Mouse (Mus musculus): ENCODE measurements around the gene Calm5. TPM values are rescaled to one million over a fixed set of nuclear protein-coding genes. Genes with fewer than 3 reads are reported as not detected.
"Not testable (repeated sequence)": the region's sequence is repeated elsewhere in the genome, so short reads cannot be mapped to it uniquely, and the experiment has no call there.

Calm5 gene
- not detected in 2 replicates for polyA plus RNA-seq (2012)

DNA sequence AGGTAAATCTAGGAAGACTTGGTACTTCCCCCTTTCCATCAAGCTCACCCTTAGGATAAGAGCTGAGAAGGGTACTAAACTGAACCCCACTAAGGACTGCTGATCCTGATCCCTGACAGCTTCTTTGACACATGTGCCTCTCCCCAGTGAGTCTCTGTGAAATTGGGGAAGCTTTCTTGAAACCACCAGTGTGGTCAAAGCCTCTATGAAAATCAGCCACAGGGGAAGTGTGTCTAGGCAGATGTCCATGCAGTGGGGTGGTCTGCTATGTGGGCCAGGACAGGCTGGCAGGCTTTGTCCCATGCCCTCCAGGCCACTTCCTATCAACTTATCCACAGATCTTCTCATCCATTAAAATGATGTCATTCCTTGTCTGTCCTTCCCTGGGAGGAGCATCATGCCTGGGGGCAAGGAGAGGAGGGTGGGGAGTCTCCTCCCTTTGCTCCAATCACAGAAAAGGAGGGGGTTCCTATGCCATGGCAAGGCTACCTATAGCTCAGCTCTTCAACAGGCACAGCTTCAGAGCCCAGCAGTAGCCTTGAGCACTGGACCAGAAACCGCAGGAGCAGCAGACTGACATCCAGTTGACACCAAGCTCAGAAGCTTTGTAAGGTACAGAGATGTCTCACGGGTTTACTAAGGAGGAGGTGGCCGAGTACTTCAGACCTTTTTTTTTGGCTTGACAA is at the start of gene Calm5:
TSS of gene Calm5 (plus strand) at position 526 of the 686 bp plus-strand sequence.
- TF ChIP-seq GATA1 (IDR thresholded peaks at IDR 0.05; ENCODE audit: low read length): not testable (repeated sequence)

DNA sequence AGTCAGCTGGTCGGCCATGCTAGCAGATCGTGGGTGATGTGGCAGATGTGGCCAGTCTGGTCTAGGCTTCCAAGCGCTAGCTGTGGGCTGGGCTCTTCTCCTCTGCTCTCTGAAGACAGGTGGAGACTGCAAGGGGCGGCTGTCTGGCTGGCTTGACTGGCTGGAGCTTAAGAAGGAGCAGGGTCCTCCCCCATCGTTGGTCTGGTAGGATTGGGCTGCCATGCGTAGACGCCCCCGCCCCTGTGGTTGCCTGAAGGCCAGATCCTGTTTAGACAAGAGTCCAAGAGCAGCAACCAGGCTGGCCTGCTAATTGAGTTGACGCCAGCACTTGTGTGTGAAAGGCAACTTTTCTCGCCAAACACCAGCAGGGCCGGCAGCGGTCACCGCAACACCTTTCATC is 49.8 kb upstream of the Calm5 start, which contains the start of gene Calml3:
TSS of gene Calml3 (minus strand) at position 131 of the 400 bp plus-strand sequence.
- TF ChIP-seq GATA1 (IDR thresholded peaks at IDR 0.05; ENCODE audit: low read length): no peak

DNA sequence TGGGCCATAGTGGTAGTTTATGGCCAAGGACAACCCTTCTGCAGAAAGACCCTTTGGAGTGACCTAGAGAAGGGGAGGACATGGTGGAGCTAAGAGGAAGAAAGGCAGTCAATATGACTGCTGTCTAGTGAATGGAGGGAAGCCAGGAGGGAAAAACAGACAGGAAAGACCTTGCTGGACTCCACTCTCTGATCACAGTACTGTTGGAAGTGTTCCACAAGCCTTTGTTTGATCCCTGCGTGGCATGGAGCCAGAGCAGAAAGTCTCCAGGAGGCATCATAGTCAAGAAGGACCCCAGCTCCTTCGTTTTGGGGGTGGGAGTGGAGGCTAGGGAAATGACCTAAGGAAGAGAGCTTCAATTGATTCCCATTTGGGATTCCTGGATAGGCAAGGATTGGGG is 48.8 kb upstream of the Calm5 start:
- TF ChIP-seq GATA1 (IDR thresholded peaks at IDR 0.05; ENCODE audit: low read length): no peak

DNA sequence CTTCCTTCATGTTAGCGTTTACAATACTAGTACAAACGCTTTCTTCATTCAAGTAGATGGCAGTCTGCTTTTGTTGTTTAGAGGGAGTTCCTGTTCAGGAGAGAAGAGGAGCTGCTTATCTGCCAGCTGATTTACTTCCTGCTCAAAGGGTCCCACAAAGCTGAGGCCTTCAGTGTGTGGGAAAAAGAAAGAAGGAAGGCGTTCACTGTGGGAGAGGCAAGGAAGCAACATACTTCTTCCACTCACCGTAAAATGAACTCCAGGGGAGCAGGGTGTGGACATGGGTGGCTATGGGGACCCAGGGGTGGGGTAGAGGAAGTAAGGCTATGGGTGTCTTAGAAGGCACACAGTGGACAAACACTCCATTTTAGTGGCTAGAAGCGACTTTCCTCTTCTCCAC is 48.3 kb upstream of the Calm5 start:
- TF ChIP-seq GATA1 (IDR thresholded peaks at IDR 0.05; ENCODE audit: low read length): no peak

DNA sequence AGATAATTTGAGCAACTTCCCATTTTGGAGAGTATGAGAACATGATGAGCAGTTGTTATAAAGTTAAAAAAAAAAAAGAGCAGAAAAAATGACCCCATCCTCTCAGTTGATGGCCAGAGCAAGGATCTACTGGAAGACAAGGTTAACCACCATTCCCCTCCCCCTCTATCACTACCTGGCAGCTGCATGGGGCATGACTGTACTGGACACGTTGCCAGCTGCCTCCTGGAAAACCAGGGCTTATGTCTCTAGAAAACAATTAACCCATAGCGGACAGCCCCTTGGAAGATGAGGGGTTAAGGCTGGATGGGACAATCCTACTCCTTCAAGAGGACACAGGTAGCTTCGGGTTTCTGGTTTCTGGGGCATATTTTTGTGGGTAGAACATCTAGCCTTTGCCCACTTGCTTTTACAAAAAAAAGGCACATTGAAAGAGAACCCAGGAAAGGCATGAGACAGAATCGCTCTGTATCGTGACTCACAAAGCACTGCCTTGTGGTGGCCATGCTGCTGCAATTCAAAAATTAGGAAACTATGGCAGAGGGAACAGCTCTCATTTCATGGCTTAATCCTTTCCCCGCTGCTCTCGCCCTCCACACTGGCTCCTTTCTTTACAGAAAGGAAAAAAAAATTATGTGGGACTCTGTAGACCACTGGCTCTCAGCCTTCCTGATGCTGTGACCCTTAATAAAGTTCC is 46.7 kb upstream of the Calm5 start:
- TF ChIP-seq GATA1 (IDR thresholded peaks at IDR 0.05; ENCODE audit: low read length): no peak

DNA sequence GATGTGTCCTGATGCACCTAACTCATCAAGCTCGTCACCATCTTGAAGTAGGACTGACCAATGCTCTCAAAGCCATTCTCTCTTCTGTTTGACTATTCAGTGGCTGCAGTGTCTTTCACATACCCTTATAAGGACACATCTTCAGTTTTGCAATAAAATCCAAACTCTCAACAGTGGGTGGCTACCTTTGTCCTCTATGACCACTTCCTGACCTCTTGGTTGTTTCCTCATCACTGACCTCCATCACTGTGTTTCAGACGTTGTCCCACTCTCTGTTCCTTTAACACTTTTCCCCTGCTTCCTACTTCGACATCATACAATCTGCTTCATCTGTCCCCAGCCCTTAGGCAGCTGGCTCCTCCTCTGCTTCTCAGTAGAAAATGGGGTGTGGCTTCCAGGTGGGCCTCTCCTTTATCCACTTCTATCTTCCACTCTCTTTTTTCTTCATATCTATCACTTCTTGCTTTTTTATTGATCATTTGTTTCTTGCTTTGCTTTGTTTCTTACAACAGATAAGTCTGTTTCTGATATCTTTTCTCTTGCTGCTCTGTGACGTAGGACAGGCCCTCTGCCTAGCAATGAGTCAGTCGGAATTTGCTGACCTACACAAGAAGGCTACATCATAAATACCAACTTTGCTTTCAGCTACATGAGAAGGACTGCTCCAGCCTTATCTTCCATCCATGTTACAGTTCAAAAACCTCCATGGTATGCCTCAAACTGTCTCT is 35.8 kb upstream of the Calm5 start:
- TF ChIP-seq GATA1 (IDR thresholded peaks at IDR 0.05; ENCODE audit: low read length): no peak

DNA sequence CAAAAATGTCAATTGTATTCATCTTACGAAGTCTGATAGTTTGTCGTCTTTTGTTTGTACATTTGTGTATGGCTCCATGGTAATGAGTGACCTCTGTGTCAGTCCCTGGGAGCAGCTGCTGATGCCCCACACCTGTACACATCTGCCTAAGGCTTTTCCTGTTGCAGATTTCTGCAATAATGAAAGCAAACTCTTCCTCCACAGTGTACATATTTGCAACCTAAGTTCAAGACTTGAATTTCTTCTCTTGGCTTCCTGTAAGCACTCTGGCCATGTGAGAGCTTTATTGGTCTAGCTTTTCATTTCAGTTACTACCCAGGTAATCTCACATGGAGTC is 35.3 kb upstream of the Calm5 start:
- no peak for TF ChIP-seq GATA1 (IDR thresholded peaks at IDR 0.05; ENCODE audit: low read length)

DNA sequence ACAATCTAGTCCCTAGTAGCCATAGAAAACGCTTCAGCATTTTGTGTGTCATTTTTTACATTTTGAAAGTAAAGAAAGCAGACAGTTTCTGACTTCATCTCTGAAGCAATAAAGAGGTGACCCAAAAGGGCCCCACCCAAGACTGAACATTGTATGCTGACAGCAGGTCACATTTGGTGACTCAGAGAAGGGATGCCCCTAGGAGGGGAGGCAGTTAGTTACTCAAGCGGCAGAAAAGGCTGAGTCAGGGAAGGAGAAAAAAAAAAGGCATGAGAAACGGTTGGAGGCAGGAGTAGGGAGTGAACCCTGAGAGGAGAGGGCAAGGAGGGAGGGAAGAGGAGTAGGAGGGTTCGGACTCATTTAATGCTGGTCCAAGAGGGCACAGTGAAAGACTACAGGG is 31.9 kb upstream of the Calm5 start:
- TF ChIP-seq GATA1 (IDR thresholded peaks at IDR 0.05; ENCODE audit: low read length): no peak

DNA sequence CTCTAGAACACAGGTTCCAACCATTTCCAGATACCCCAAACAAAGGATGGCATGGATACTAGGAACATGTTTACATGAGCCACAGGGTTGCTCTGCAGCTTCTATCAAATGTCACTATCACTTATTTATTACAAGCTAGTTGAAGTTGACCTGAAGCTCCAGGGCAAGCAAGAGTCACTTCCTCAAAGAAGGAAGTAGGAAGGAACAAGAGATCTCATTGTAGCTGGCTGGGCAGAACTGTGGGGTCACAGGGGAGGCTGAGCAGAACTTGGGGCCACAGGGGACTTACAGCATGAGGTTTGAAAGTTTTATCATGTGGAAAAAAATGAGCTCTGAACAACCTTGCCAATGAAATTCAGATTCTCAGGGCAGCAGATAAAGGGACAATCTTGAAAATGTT is 28.2 kb upstream of the Calm5 start:
- no peak for TF ChIP-seq GATA1 (IDR thresholded peaks at IDR 0.05; ENCODE audit: low read length)

DNA sequence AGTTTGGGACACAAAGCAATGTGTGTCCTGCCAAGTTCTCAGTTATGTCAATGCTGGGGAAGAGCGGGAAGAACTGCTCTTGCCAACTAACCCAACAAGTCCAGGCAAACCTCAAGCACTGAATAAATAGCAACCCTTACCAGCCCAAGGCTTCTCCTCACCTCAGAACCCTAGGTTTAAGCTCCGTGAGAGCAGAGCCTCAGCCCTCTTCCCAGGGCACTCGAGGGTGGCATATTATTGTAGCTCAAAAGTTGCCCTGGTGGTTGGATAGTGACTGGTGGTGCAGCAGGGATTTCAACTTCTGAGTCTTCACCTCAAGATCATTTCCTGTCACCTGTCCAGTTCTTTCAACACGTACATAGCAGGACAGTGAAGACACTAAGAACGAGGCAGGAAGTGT is 22.4 kb upstream of the Calm5 start:
- no peak for TF ChIP-seq GATA1 (IDR thresholded peaks at IDR 0.05; ENCODE audit: low read length)

DNA sequence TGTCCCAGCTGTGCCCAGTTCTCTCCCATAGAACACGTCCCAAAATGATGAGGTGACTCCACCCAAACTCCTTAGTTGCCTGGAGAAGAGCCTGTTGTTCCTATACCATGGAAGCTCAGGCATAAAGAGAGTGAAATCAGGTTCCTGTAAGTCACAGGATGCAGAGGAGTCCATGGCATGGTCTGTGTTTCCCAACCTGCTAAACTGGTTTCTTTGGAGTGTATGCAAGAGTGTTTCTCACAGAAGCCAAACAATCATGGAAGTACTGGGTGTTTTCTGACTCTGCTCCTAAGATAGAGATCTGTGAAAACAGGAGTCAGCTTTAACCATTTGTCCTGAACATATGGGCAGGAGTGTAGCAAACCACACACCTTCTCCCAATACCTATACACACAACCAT is 22.0 kb upstream of the Calm5 start:
- TF ChIP-seq GATA1 (IDR thresholded peaks at IDR 0.05; ENCODE audit: low read length): no peak

DNA sequence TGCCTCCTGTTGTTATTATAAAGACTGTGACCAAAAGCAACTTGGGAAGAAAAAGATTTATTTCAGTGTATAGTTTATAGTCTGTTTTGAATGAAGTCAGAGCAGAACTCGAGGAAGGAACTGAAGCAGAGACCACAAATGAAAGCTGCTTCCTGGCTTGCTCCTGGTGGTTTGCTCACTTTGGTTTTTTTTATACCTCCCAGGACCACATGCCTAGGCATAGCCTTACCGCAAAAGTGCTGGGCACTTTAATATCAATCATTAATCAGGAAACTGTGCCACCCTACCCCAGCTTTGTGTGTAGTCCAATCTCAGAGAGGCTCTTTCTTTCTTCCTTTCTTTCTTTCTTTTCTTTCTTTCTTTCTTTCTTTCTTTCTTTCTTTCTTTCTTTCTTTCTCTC is 21.5 kb upstream of the Calm5 start:
- TF ChIP-seq GATA1 (IDR thresholded peaks at IDR 0.05; ENCODE audit: low read length): no peak

DNA sequence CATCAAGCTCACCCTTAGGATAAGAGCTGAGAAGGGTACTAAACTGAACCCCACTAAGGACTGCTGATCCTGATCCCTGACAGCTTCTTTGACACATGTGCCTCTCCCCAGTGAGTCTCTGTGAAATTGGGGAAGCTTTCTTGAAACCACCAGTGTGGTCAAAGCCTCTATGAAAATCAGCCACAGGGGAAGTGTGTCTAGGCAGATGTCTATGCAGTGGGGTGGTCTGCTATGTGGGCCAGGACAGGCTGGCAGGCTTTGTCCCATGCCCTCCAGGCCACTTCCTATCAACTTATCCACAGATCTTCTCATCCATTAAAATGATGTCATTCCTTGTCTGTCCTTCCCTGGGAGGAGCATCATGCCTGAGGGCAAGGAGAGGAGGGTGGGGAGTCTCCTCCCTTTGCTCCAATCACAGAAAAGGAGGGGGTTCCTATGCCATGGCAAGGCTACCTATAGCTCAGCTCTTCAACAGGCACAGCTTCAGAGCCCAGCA is 16.6 kb upstream of the Calm5 start, which contains the start of gene Calm4:
TSS of gene Calm4 (plus strand) at position 446 of the 496 bp plus-strand sequence.
- not testable (repeated sequence) for TF ChIP-seq GATA1 (IDR thresholded peaks at IDR 0.05; ENCODE audit: low read length)

DNA sequence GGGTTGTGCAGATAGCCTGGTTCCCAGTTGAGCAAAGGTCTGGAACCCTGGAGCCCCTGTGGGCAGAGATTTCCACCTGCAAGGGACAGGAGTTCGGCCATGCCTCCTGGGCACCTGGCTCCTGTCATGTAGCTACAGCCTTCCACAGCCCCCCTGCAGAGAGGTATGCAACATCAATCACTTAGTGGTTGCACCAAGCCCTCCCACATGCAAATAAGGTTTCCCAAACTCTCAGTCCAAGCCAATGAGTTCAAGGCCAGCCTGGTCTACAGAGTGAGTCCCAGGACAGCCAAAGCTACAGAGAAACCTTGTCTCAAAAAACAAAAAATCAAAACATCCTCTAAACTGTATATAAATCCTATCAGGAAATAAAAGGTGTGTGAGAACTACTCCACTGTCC is 3.6 kb upstream of the Calm5 start:
- no peak for TF ChIP-seq GATA1 (IDR thresholded peaks at IDR 0.05; ENCODE audit: low read length)

DNA sequence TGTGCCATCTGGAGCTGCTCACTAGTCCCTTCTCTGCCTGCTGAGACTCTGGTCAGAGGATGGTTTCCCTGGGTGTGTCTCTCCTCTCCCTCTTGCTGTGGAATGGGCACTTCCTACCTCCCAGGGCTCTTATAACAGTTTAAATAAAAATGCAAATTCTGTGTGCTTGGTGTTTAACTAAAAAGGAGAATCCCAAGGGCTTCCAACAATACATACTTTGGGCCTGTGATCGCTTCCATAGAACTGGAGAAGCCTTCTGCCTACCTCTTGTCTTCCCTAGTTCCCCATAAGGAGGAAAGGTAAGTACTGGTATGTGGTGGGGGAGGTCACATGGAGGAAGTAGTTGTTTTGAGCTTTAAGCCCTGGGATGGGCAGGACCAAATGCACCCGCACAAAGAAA is 883 bp downstream of the Calm5 start:
- TF ChIP-seq GATA1 (IDR thresholded peaks at IDR 0.05; ENCODE audit: low read length): no peak

DNA sequence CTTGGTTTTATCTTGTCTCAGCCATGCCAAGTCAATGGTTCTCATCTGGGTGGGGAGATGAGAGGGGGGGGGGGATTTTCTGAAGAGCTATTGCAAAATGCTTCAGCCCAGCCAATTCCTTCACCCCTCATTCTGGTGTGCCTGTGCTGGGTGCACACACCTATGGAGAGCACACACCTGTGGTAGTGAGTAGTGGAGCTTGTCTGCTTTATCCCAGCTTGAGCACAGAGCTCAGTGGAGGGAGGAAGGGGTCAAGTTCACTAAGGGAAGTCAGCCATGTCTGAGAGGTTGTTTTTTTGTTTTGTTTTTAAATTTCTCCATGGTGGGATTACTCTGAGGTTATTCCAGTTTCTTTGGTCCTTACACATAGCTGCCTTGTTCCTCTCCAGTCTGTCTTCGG is 2.3 kb downstream of the Calm5 start:
- no peak for TF ChIP-seq GATA1 (IDR thresholded peaks at IDR 0.05; ENCODE audit: low read length)
